In genomic region chr11:23008181-23008823, GRCm38 (mm10) we compare ENCODE assay signal across 8 mouse cellular contexts. TPM values are rescaled to one million over a fixed set of nuclear protein-coding genes. Genes with fewer than 3 reads are reported as not detected.
DNase-seq lines count a peak whose midpoint lies in the region; ATAC-seq and TF ChIP-seq lines count a peak whose summit lies in the region.

No protein-coding gene starts in this region.

- peak; percentile 53; the same call in 1 of the 2 replicates for TF ChIP-seq POLR2A in brain, embryonic 14.5 days (IDR thresholded peaks at IDR 0.05; ENCODE audit: borderline replicate concordance, extremely low read depth, insufficient read depth, insufficient read length, poor library complexity, severe bottlenecking)
- TF ChIP-seq POLR2A in myocyte (IDR thresholded peaks at IDR 0.05; ENCODE audit: insufficient read length, low read depth), result peak; percentile 67

- peak; percentile 87 for ATAC-seq in erythroblast, adult 5-6 weeks (replicated peaks; ENCODE audit: low FRiP score, poor library complexity, severe bottlenecking)
- ATAC-seq in heart, embryonic 12.5 days (ENCODE audit: insufficient number of reproducible peaks, low FRiP score), result peak; percentile 94
- peak; percentile 93 for ATAC-seq in kidney, postnatal 0 days (replicated peaks; ENCODE audit: low FRiP score, low read depth)
- ATAC-seq in liver, embryonic 11.5 days (replicated peaks; ENCODE audit: low FRiP score), result peak; percentile 90

- H3K27me3 ChIP-seq in heart, embryonic 12.5 days (replicated peaks), result no peaks in the 10 kb centered on the region
- H3K27me3 ChIP-seq in kidney, postnatal 0 days (ENCODE audit: insufficient read depth, low read length), result no peaks in the 10 kb centered on the region
- no peaks in the 10 kb centered on the region for H3K27me3 ChIP-seq in liver, embryonic 11.5 days (replicated peaks; ENCODE audit: control insufficient read depth, insufficient read depth, low read length)
- H3K27me3 ChIP-seq in myocyte (ENCODE audit: control insufficient read depth, insufficient read depth, insufficient read length), result no peaks in the 10 kb centered on the region

- no peak for TF ChIP-seq CTCF in brain, embryonic 14.5 days (IDR thresholded peaks at IDR 0.05; ENCODE audit: borderline replicate concordance, extremely low read depth, insufficient read depth, insufficient read length)
- TF ChIP-seq CTCF in kidney, postnatal 0 days (IDR thresholded peaks at IDR 0.05; ENCODE audit: low read depth), result peak; percentile 49

- DNase-seq in CD4-positive helper T cell, adult 2 months (ENCODE audit: low read depth, low spot score), result peak; percentile 85
- peak; percentile 96 for DNase-seq in brain, embryonic 14.5 days (ENCODE audit: low read depth)
- DNase-seq in kidney, postnatal 0 days (ENCODE audit: low spot score), result peak; percentile 88
- DNase-seq in liver, embryonic 11.5 days (ENCODE audit: low spot score), result peak; percentile 83
- DNase-seq in spleen, postnatal 4 days (ENCODE audit: low spot score in 2 of 2), result peak; percentile 84 to 91

- H3K4me2 ChIP-seq in heart, embryonic 12.5 days, result peak overlapping the region; percentile 92
- H3K4me2 ChIP-seq in kidney, postnatal 0 days (ENCODE audit: low read length), result peak overlapping the region; percentile 82
- peak overlapping the region; percentile 86 for H3K4me2 ChIP-seq in liver, embryonic 11.5 days
- peak overlapping the region; percentile 99 for H3K4me2 ChIP-seq in myocyte (ENCODE audit: low read depth)

- H3K4me1 ChIP-seq in heart, embryonic 12.5 days (replicated peaks), result peaks cover 4% of the 10 kb centered on the region; the same call in 1 of the 2 replicates
- H3K4me1 ChIP-seq in kidney, postnatal 0 days (replicated peaks; ENCODE audit: insufficient read depth, low read length), result 0 out of 2 replicates have a peak, but pooled peaks cover 4% of the 10 kb centered on the region
- peaks cover 4% of the 10 kb centered on the region for H3K4me1 ChIP-seq in liver, embryonic 11.5 days (replicated peaks; ENCODE audit: control insufficient read depth, insufficient read depth, low read length)

- peak overlapping the region; percentile 84 for H3K9ac ChIP-seq in heart, embryonic 12.5 days
- peak overlapping the region; percentile 62 for H3K9ac ChIP-seq in kidney, postnatal 0 days (ENCODE audit: low read depth, low read length)
- H3K9ac ChIP-seq in liver, embryonic 11.5 days (ENCODE audit: low read depth, low read length), result peak overlapping the region; percentile 78

- H3K4me3 ChIP-seq in heart, embryonic 12.5 days, result peak overlapping the region; percentile 78
- peak overlapping the region; percentile 63 for H3K4me3 ChIP-seq in kidney, postnatal 0 days (replicated peaks; ENCODE audit: low read depth, low read length)
- H3K4me3 ChIP-seq in liver, embryonic 11.5 days (ENCODE audit: low read depth, low read length), result peak overlapping the region; percentile 60
- peak overlapping the region; percentile 45 for H3K4me3 ChIP-seq in myocyte

- peak overlapping the region; percentile 89 for H3K27ac ChIP-seq in heart, embryonic 12.5 days (ENCODE audit: poor library complexity, severe bottlenecking)
- H3K27ac ChIP-seq in kidney, postnatal 0 days, result peak overlapping the region; percentile 86
- peak overlapping the region; percentile 89 for H3K27ac ChIP-seq in liver, embryonic 11.5 days (ENCODE audit: low read depth, low read length)

- peaks cover 15% of the 10 kb centered on the region for H3K36me3 ChIP-seq in heart, embryonic 12.5 days
- peaks cover 16% of the 10 kb centered on the region for H3K36me3 ChIP-seq in kidney, postnatal 0 days (ENCODE audit: insufficient read depth, low read length)
- peaks cover 11% of the 10 kb centered on the region for H3K36me3 ChIP-seq in liver, embryonic 11.5 days (ENCODE audit: control insufficient read depth, insufficient read depth, low read length)
- H3K36me3 ChIP-seq in myocyte (ENCODE audit: control insufficient read depth, insufficient read depth), result peaks cover 14% of the 10 kb centered on the region

- H3ac ChIP-seq in myocyte (ENCODE audit: control insufficient read depth, insufficient read length), result peak overlapping the region; percentile 31

- H3K9me3 ChIP-seq in heart, embryonic 12.5 days (replicated peaks), result no peaks in the 10 kb centered on the region
- H3K9me3 ChIP-seq in kidney, postnatal 0 days (replicated peaks; ENCODE audit: low read length), result no peaks in the 10 kb centered on the region
- H3K9me3 ChIP-seq in liver, embryonic 11.5 days (ENCODE audit: control insufficient read depth, low read length), result no peaks in the 10 kb centered on the region

- no peaks in the 10 kb centered on the region for H3K79me2 ChIP-seq in myocyte (ENCODE audit: control insufficient read depth, insufficient read depth)

- WGBS in heart, embryonic 12.5 days, result under 1% methylated on average over 40 of the region's 40 CpGs
- 0% methylated on average over 40 of the region's 40 CpGs for WGBS in kidney, postnatal 0 days
- under 1% methylated on average over 40 of the region's 40 CpGs for WGBS in liver, embryonic 11.5 days

TF ChIP-seq in myocyte, 11 proteins besides CTCF, POLR2A, EP300 and RAD21:
- TF ChIP-seq SRF (IDR thresholded peaks at IDR 0.05; ENCODE audit: control insufficient read depth, insufficient read length, low read depth), result no peak

RNA-seq across cellular contexts. Expression of gene Fam161a, which starts 1.0 kb away (rescaled TPM):
- polyA plus RNA-seq in brain, embryonic 14.5 days (2012; rRNA removed), result 3.5 and 4.3 TPM in 2 replicates
- total RNA-seq in erythroblast, adult 5-6 weeks (2015; ENCODE audit: low replicate concordance), result 2.3 TPM in 1 of 2 replicates, not detected in the other
- 2.4 and 9.3 TPM in 2 replicates for total RNA-seq in erythroblast, adult 5-6 weeks (2017; ENCODE audit: low replicate concordance)
- 1.8 and 2.1 TPM in 2 replicates for polyA plus RNA-seq in heart, embryonic 12.5 days (2016; fragmentation: Nextera tagmentation; extraction: Ambion mirVana)
- polyA plus RNA-seq in kidney, postnatal 0 days (2015; fragmentation: Nextera tagmentation; extraction: Ambion mirVana), result 4.0 and 4.3 TPM in 2 replicates
- 1.1 and 1.9 TPM in 2 replicates for polyA plus RNA-seq in liver, embryonic 11.5 days (2014; fragmentation: Nextera tagmentation; extraction: Ambion mirVana)
- polyA plus RNA-seq in myocyte (2012; fragmentation: generic; extraction: Trizol), result 0.77 TPM

RNA-seq across cellular contexts. Expression of gene Cct4, which starts 18.0 kb away (rescaled TPM):
- 127 and 169 TPM in 2 replicates for polyA plus RNA-seq in brain, embryonic 14.5 days (2012; rRNA removed)
- total RNA-seq in erythroblast, adult 5-6 weeks (2015; ENCODE audit: low replicate concordance), result 66.0 and 82.0 TPM in 2 replicates
- 46.6 and 49.6 TPM in 2 replicates for total RNA-seq in erythroblast, adult 5-6 weeks (2017; ENCODE audit: low replicate concordance)
- polyA plus RNA-seq in heart, embryonic 12.5 days (2016; fragmentation: Nextera tagmentation; extraction: Ambion mirVana), result 240 and 247 TPM in 2 replicates
- polyA plus RNA-seq in kidney, postnatal 0 days (2015; fragmentation: Nextera tagmentation; extraction: Ambion mirVana), result 223 and 238 TPM in 2 replicates
- polyA plus RNA-seq in liver, embryonic 11.5 days (2014; fragmentation: Nextera tagmentation; extraction: Ambion mirVana), result 399 and 436 TPM in 2 replicates
- polyA plus RNA-seq in myocyte (2012; fragmentation: generic; extraction: Trizol), result 187 TPM

RNA-seq across cellular contexts. Expression of gene Commd1, which starts 26.1 kb away (rescaled TPM):
- 57.5 and 58.7 TPM in 2 replicates for polyA plus RNA-seq in brain, embryonic 14.5 days (2012; rRNA removed)
- 11.3 and 30.9 TPM in 2 replicates for total RNA-seq in erythroblast, adult 5-6 weeks (2015; ENCODE audit: low replicate concordance)
- 26.3 and 36.5 TPM in 2 replicates for total RNA-seq in erythroblast, adult 5-6 weeks (2017; ENCODE audit: low replicate concordance)
- 295 and 316 TPM in 2 replicates for polyA plus RNA-seq in heart, embryonic 12.5 days (2016; fragmentation: Nextera tagmentation; extraction: Ambion mirVana)
- polyA plus RNA-seq in kidney, postnatal 0 days (2015; fragmentation: Nextera tagmentation; extraction: Ambion mirVana), result 390 and 427 TPM in 2 replicates
- polyA plus RNA-seq in liver, embryonic 11.5 days (2014; fragmentation: Nextera tagmentation; extraction: Ambion mirVana), result 331 and 333 TPM in 2 replicates
- 174 TPM for polyA plus RNA-seq in myocyte (2012; fragmentation: generic; extraction: Trizol)

RNA-seq across cellular contexts. Expression of gene Gm28048, which starts 26.4 kb away (rescaled TPM):
- polyA plus RNA-seq in brain, embryonic 14.5 days (2012; rRNA removed), result 1.4 and 2.0 TPM in 2 replicates
- total RNA-seq in erythroblast, adult 5-6 weeks (2015; ENCODE audit: low replicate concordance), result 11.7 and 25.6 TPM in 2 replicates
- total RNA-seq in erythroblast, adult 5-6 weeks (2017; ENCODE audit: low replicate concordance), result 9.3 and 14.2 TPM in 2 replicates
- polyA plus RNA-seq in heart, embryonic 12.5 days (2016; fragmentation: Nextera tagmentation; extraction: Ambion mirVana), result 8.5 and 9.4 TPM in 2 replicates
- 34.8 and 36.5 TPM in 2 replicates for polyA plus RNA-seq in kidney, postnatal 0 days (2015; fragmentation: Nextera tagmentation; extraction: Ambion mirVana)
- 17.7 and 20.0 TPM in 2 replicates for polyA plus RNA-seq in liver, embryonic 11.5 days (2014; fragmentation: Nextera tagmentation; extraction: Ambion mirVana)
- 1.9 TPM for polyA plus RNA-seq in myocyte (2012; fragmentation: generic; extraction: Trizol)

RNA-seq across cellular contexts. Expression of gene Zrsr1, which starts 36.5 kb away (rescaled TPM):
- polyA plus RNA-seq in brain, embryonic 14.5 days (2012; rRNA removed), result 8.4 and 14.8 TPM in 2 replicates
- total RNA-seq in erythroblast, adult 5-6 weeks (2015; ENCODE audit: low replicate concordance), result 103 and 104 TPM in 2 replicates
- 198 and 259 TPM in 2 replicates for total RNA-seq in erythroblast, adult 5-6 weeks (2017; ENCODE audit: low replicate concordance)
- polyA plus RNA-seq in heart, embryonic 12.5 days (2016; fragmentation: Nextera tagmentation; extraction: Ambion mirVana), result 2.3 and 3.2 TPM in 2 replicates
- 3.4 and 3.7 TPM in 2 replicates for polyA plus RNA-seq in kidney, postnatal 0 days (2015; fragmentation: Nextera tagmentation; extraction: Ambion mirVana)
- 1.7 and 2.1 TPM in 2 replicates for polyA plus RNA-seq in liver, embryonic 11.5 days (2014; fragmentation: Nextera tagmentation; extraction: Ambion mirVana)
- 5.6 TPM for polyA plus RNA-seq in myocyte (2012; fragmentation: generic; extraction: Trizol)

Comparison
In these comparisons a context has a peak if more than half of its experiments do, and no peak if none do; other contexts are left out.
1. Peak in every context shown above with its lines: DNase-seq, ATAC-seq, H3K4me3 ChIP-seq and H3K27ac ChIP-seq.